Mouse (Mus musculus) limb, embryonic 14.5 days (tissue): ENCODE measurements at regions not wholly inside any gene's neighbourhood (a gene's known extent, or its start where the extent isn't known, plus 50 kb on each side); places are given as distances from the start of the nearest gene placed in this dataset.

Source experiments
- ATAC-seq: fragments of 200-750 bp; cut with Nextera tagmentation; 2 replicates; pipeline ENCODE4 v1.8.0; 2017; ENCODE audit warnings: low read depth, moderate number of reproducible peaks, moderate TSS enrichment; ENCODE audit not compliant: low FRiP score
- DNase-seq: peaks from one replicate; pipeline ENCODE4 v3.0.0-alpha.2; 2015; ENCODE audit warnings: low spot score
- H3K27ac ChIP-seq: fragments of 300-500 bp; sonication (generic); replicated peaks from 2 replicates; pipeline ENCODE4 v1.5.1; 2014; ENCODE audit warnings: low read depth, mild to moderate bottlenecking, low read length, moderate library complexity, mixed read lengths
- H3K27me3 ChIP-seq: fragments of 300-500 bp; sonication (generic); 2 replicates; pipeline ENCODE4 v1.6.1; 2014; ENCODE audit warnings: low read length, mixed read lengths; ENCODE audit not compliant: control insufficient read depth, insufficient read depth
- H3K36me3 ChIP-seq: fragments of 300-500 bp; sonication (generic); 2 replicates; pipeline ENCODE4 v1.6.1; 2014; ENCODE audit warnings: mild to moderate bottlenecking, low read length, moderate library complexity, mixed read lengths; ENCODE audit not compliant: control insufficient read depth, insufficient read depth
- H3K4me1 ChIP-seq: fragments of 300-500 bp; sonication (generic); 2 replicates; pipeline ENCODE4 v1.6.1; 2014; ENCODE audit warnings: antibody characterized with exemption, low read length, mixed read lengths; ENCODE audit not compliant: control insufficient read depth, insufficient read depth
- H3K4me2 ChIP-seq: fragments of 300-500 bp; sonication (generic); replicated peaks from 2 replicates; pipeline ENCODE4 v1.6.1; 2014; ENCODE audit warnings: low read depth, mild to moderate bottlenecking, low read length, moderate library complexity; ENCODE audit not compliant: severe bottlenecking
- H3K4me3 ChIP-seq: fragments of 300-500 bp; sonication (generic); replicated peaks from 2 replicates; pipeline ENCODE4 v1.5.1; 2014; ENCODE audit warnings: low read length
- H3K9ac ChIP-seq: fragments of 300-500 bp; sonication (generic); 2 replicates; pipeline ENCODE4 v1.6.1; 2014; ENCODE audit warnings: mild to moderate bottlenecking, low read depth, low read length, moderate library complexity; ENCODE audit not compliant: severe bottlenecking
- H3K9me3 ChIP-seq: fragments of 300-500 bp; sonication (generic); 2 replicates; pipeline ENCODE4 v1.6.1; 2016; ENCODE audit warnings: low read length; ENCODE audit not compliant: control insufficient read depth
- POLR2A ChIP-seq: fragments of 200-500 bp; IDR thresholded peaks from 2 replicates; pipeline ENCODE4 v1.8.0; 2012; ENCODE audit warnings: inconsistent platforms, mild to moderate bottlenecking, moderate library complexity, borderline replicate concordance; ENCODE audit not compliant: insufficient read depth, insufficient read length; ENCODE audit errors: extremely low read depth
- WGBS: fragments of 180-500 bp; shearing (Covaris S2); extraction: QIAGEN DNeasy Blood & Tissue Kit; methylation state at CpG from one replicate; pipeline ENCODE4 v1.1.7; 2014; 5-methylcytosine and 5-hydroxymethylcytosine counted together

DNA sequence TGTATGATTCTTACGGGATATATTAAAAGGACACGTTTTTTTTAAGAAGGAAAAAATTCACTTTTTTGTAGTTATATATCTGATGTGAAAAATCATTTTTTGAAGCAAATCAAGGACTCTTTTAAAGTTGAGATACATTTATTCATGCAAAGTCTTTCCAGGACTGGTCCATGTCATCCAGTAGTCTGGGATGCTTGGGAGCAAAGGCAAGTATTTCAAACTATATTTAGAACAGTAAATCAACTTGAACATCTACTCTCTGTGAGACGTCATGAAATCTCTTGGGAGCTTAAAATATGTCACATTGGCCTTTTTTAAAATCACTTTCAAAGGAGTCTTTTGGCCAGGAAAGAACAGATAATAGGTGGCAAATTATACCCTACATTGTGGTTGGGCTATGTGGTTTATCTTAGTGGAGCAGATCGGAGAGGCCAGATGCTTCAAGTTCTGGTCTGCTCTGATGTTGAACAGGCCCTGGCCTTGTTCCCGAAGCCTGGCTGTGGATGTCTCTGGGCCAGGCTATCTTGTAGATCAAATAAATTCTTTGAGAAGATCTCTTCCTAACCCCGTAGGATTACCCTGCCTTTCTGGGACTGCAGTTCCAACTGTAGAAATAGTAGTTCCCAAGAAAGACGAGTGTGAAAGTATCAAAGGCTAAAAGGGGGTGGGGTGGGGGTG, 936.8 kb upstream of the Lcorl start:
- no peak overlapping the region for H3K4me3 ChIP-seq
- 45% methylated on average over 7 of the region's 7 CpGs for WGBS
- no peaks in the 10 kb centered on the region for H3K9me3 ChIP-seq
- ATAC-seq, result no peak
- H3K4me1 ChIP-seq, result peaks cover 5% of the 10 kb centered on the region; the same call in 1 of the 2 replicates
- H3K9ac ChIP-seq, result no peak overlapping the region
- no peak for TF ChIP-seq POLR2A
- no peaks in the 10 kb centered on the region for H3K27me3 ChIP-seq
- no peak overlapping the region for H3K27ac ChIP-seq
- no peaks in the 10 kb centered on the region for H3K36me3 ChIP-seq
- no peak overlapping the region for H3K4me2 ChIP-seq
- DNase-seq, result peak; percentile 51

DNA sequence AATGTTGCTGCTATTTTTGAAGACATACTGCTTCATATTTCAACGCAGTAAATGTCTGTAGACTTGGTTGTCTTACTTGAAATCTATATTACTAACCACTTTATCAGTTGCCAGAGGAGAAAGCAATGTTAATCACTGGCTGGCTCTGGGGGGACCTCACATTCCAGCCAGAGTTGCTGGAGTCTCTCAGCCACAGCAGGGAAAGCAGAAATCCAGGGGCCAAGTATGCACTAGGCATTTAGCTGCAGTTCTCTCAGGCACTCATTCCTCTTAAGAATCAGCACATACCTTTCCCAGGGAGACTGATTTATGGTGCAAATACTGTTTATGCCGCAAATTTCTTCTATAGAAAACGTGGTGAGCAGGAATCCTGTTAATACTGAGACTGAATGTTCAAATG, 933.6 kb upstream of the Lcorl start:
- peaks cover 7% of the 10 kb centered on the region; the same call in 1 of the 2 replicates for H3K4me1 ChIP-seq
- no peaks in the 10 kb centered on the region for H3K9me3 ChIP-seq
- ATAC-seq (peak; percentile 60; the same call in 1 of the 2 replicates), DNase-seq (peak; percentile 46)
- H3K27me3 ChIP-seq, result no peaks in the 10 kb centered on the region
- no peak for TF ChIP-seq POLR2A
- no peak overlapping the region for H3K4me3 ChIP-seq
- H3K27ac ChIP-seq, result 0 out of 2 replicates have a peak overlapping the region, but pooled peaks have one; percentile 22
- 32% methylated on average over 3 of the region's 3 CpGs for WGBS
- no peak overlapping the region for H3K4me2 ChIP-seq
- no peaks in the 10 kb centered on the region for H3K36me3 ChIP-seq
- no peak overlapping the region for H3K9ac ChIP-seq

GRCm38 (mm10) chr5:46790536-46790935, 933.1 kb upstream of the Lcorl start:
- peak; percentile 69 for DNase-seq
- 31% methylated on average over 3 of the region's 3 CpGs for whole genome bisulfite sequencing

DNA sequence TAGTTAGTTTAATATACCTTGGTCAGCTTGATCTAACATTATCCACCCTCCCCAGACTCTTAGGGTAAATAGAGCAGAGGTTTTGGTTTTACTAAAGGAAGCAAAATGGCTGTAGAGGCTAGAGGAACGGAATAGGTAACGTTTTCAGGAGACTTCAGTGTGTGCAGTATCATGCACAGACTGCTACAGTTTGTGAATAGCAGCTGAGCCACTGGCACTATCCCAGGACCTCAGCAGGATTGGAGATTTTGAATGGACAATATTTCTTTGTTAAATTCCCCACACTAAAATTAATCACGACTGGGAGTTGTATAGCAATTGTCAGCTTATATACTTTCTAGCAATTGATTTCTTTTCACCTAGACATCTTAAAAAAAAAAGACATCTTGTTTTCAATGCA, 929.7 kb upstream of the Lcorl start:
- Histone ChIP-seq H3K27ac (no peak overlapping the region), H3K4me2 (no peak overlapping the region), H3K27me3 (no peaks in the 10 kb centered on the region), H3K4me1 (peaks cover 7% of the 10 kb centered on the region; the same call in 1 of the 2 replicates), H3K9me3 (no peaks in the 10 kb centered on the region), H3K36me3 (no peaks in the 10 kb centered on the region), H3K4me3 (no peak overlapping the region), H3K9ac (no peak overlapping the region)
- ATAC-seq, result no peak
- TF ChIP-seq POLR2A, result no peak
- no peak for DNase-seq
- 72% methylated on average over 3 of the region's 3 CpGs for WGBS

More at GRCm38 (mm10) chr5:46790536-46790935, 933.1 kb upstream of the Lcorl start:
- ATAC-seq, result 0 out of 2 replicates have a peak, but pooled peaks have one; percentile 26
- no peaks in the 10 kb centered on the region for H3K36me3 ChIP-seq
- H3K9me3 ChIP-seq, result no peaks in the 10 kb centered on the region
- H3K4me1 ChIP-seq, result peaks cover 7% of the 10 kb centered on the region; the same call in 1 of the 2 replicates
- H3K27me3 ChIP-seq, result no peaks in the 10 kb centered on the region
- H3K27ac ChIP-seq, result no peak overlapping the region
- no peak overlapping the region for H3K4me2 ChIP-seq
- no peak for TF ChIP-seq POLR2A
- no peak overlapping the region for H3K4me3 ChIP-seq
- no peak overlapping the region for H3K9ac ChIP-seq

GRCm38 (mm10) chr5:46756094-46756493, 898.7 kb upstream of the Lcorl start:
- H3K27me3 ChIP-seq, result no peaks in the 10 kb centered on the region
- H3K36me3 ChIP-seq, result no peaks in the 10 kb centered on the region
- no peak for DNase-seq
- no peak overlapping the region for H3K27ac ChIP-seq
- no peaks in the 10 kb centered on the region for H3K9me3 ChIP-seq
- no peak overlapping the region for H3K9ac ChIP-seq
- no peak overlapping the region for H3K4me2 ChIP-seq
- H3K4me3 ChIP-seq, result no peak overlapping the region
- H3K4me1 ChIP-seq, result 0 out of 2 replicates have a peak, but pooled peaks cover 2% of the 10 kb centered on the region
- WGBS, result 83% methylated on average over 4 of the region's 5 CpGs
- no peak for TF ChIP-seq POLR2A
- no peak for ATAC-seq
